Mouse (Mus musculus) forebrain, embryonic 10.5 days (tissue): ENCODE measurements around the gene Crym. TPM values are rescaled to one million over a fixed set of nuclear protein-coding genes. Genes with fewer than 3 reads are reported as not detected.
A peak's percentile ranks its signal among the peaks of the same experiment; 100 is the strongest.

Source experiments
- DNase-seq: peaks from one replicate; pipeline ENCODE4 v3.0.0-alpha.2; 2017; ENCODE audit warnings: low spot score; ENCODE audit errors: extremely low spot score
- H3K27ac ChIP-seq: fragments of 300-500 bp; sonication (generic); 2 replicates; pipeline ENCODE4 v1.5.1; 2016; ENCODE audit warnings: mild to moderate bottlenecking
- H3K27me3 ChIP-seq: fragments of 300-500 bp; sonication (generic); 2 replicates; pipeline ENCODE4 v1.6.1; 2016; ENCODE audit warnings: mild to moderate bottlenecking; ENCODE audit not compliant: poor library complexity, severe bottlenecking
- H3K36me3 ChIP-seq: fragments of 300-500 bp; sonication (generic); replicated peaks from 2 replicates; pipeline ENCODE4 v1.6.1; 2016; ENCODE audit warnings: mild to moderate bottlenecking, moderate library complexity
- H3K4me1 ChIP-seq: fragments of 300-500 bp; sonication (generic); 2 replicates; pipeline ENCODE4 v1.6.1; 2016
- H3K4me3 ChIP-seq: fragments of 300-500 bp; sonication (generic); 2 replicates; pipeline ENCODE4 v1.5.1; 2016; ENCODE audit warnings: mild to moderate bottlenecking, moderate library complexity
- H3K9me3 ChIP-seq: fragments of 300-500 bp; sonication (generic); 2 replicates; pipeline ENCODE4 v1.6.1; 2016; ENCODE audit warnings: mild to moderate bottlenecking, moderate library complexity
- WGBS: fragments of 180-500 bp; shearing (Covaris S2); methylation state at CpG from one replicate; pipeline ENCODE4 v1.1.7; 2016; 5-methylcytosine and 5-hydroxymethylcytosine counted together
- polyA plus RNA-seq: library from polyadenylated mRNA; unstranded; fragments of >200 nt; fragmentation: Nextera tagmentation; extraction: Ambion mirVana; gene quantifications from 2 replicates; pipeline ENCODE4 v1.2.1, GENCODE M21; 2016

Gene Crym
- polyA plus RNA-seq, 1 experiment from 2014 or later, result 144 TPM

GRCm38 (mm10) chr7:120181401-120182230, 20.3 kb downstream of the Crym start:
- Histone ChIP-seq H3K36me3 (no peaks in the 10 kb centered on the region), H3K9me3 (no peaks in the 10 kb centered on the region), H3K4me3 (no peak overlapping the region), H3K27ac (no peak overlapping the region), H3K27me3 (no peaks in the 10 kb centered on the region), H3K4me1 (no peaks in the 10 kb centered on the region)
- no peak for DNase-seq
- WGBS, result 94% methylated on average over 4 of the region's 4 CpGs

- 87% methylated on average over 5 of the region's 5 CpGs for WGBS
- no peaks in the 10 kb centered on the region for H3K9me3 ChIP-seq
Measured at GRCm38 (mm10) chr7:120180547-120180946, 21.4 kb downstream of the Crym start.

DNA sequence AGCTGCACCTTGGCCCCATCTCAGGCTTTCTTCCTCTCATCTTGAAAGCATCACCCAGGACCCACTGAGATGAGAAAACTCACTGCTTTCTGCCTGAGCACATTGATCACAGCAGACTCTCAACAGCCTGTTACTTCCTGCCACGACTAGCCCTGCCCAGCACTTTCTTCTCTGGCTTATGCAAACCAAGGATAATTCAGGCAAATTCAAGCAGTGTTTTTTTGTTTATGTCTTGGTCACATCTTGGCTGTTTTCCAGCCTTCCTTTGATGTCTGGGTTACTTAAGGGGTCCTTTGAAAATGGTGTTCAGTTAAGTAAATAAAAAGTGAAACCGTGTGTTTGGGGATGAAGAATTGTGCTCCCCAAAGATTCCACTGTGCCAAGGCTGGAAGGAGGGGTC, 23.0 kb downstream of the Crym start:
- Histone ChIP-seq H3K9me3 (no peaks in the 10 kb centered on the region), H3K36me3 (no peaks in the 10 kb centered on the region), H3K27me3 (no peaks in the 10 kb centered on the region), H3K27ac (no peak overlapping the region), H3K4me1 (no peaks in the 10 kb centered on the region), H3K4me3 (no peak overlapping the region)
- no peak for DNase-seq
- 58% methylated on average over 2 of the region's 2 CpGs for WGBS

More at GRCm38 (mm10) chr7:120180547-120180946, 21.4 kb downstream of the Crym start:
- H3K27me3 ChIP-seq, result no peaks in the 10 kb centered on the region
- H3K4me3 ChIP-seq, result no peak overlapping the region
- no peak for DNase-seq
- no peak overlapping the region for H3K27ac ChIP-seq
- H3K36me3 ChIP-seq, result no peaks in the 10 kb centered on the region
- no peaks in the 10 kb centered on the region for H3K4me1 ChIP-seq

- Histone ChIP-seq H3K27ac (no peak overlapping the region), H3K9me3 (no peaks in the 10 kb centered on the region), H3K36me3 (no peaks in the 10 kb centered on the region), H3K4me1 (no peaks in the 10 kb centered on the region), H3K27me3 (no peaks in the 10 kb centered on the region), H3K4me3 (no peak overlapping the region)
- 85% methylated on average over 3 of the region's 3 CpGs for WGBS
- DNase-seq, result no peak
Measured at GRCm38 (mm10) chr7:120177611-120178010, 24.3 kb downstream of the Crym start.

DNA sequence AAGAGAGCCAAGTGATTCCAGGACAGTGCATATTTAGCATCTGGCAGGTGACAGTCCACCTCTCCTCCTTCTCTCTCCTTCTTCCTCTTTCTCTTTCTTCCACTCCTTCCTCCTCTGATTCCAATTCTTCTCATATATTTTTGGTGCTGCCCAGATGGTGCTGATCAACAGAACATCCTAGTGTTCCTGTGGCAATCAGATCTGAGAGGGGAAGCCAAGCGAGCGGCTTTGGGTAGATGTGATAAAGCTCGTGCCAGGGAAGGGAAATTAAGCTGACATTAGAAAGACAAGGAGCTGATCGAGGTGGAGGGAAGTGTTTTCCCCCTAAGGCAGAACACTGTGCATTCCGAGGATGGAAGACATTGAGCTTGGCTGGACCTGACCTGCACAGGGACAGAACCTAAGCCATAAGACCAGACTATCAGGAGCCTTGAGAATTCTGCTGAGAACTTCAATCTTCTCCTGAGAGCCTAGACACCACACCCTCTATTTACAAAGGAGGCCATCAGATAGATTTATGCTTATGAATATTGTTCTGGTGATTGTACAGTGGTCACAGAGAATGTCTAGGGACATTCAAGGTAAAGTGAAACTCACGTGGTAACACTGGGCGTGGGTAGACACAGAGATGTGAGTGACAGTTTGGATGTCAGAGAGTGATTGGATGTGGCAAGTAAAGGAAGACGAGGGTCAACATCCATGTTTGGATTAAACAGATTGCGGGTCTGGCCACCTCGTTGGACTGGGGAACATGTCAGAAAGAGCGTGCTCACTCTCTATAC, 27.0 kb downstream of the Crym start:
- H3K27ac ChIP-seq, result no peak overlapping the region
- no peaks in the 10 kb centered on the region for H3K9me3 ChIP-seq
- DNase-seq, result no peak
- H3K4me3 ChIP-seq, result no peak overlapping the region
- 87% methylated on average over 11 of the region's 11 CpGs for WGBS
- H3K4me1 ChIP-seq, result no peaks in the 10 kb centered on the region
- no peaks in the 10 kb centered on the region for H3K36me3 ChIP-seq
- H3K27me3 ChIP-seq, result no peaks in the 10 kb centered on the region

- Histone ChIP-seq H3K36me3 (no peaks in the 10 kb centered on the region), H3K27me3 (no peaks in the 10 kb centered on the region), H3K27ac (no peak within 1 kb of the TSS), H3K4me3 (no peak within 1 kb of the TSS), H3K4me1 (no peaks in the 10 kb centered on the region), H3K9me3 (no peaks in the 10 kb centered on the region)
- 90% methylated on average over 10 of the region's 10 CpGs for WGBS
- DNase-seq, result no peak
Measured at GRCm38 (mm10) chr7:120173603-120174244, 28.2 kb downstream of the Crym start, which contains the start of gene Anks4b. TSS of gene Anks4b (plus strand) at chr7:120173858.

- 97% methylated on average over 1 of the region's 1 CpGs for WGBS
- Histone ChIP-seq H3K27me3 (no peaks in the 10 kb centered on the region), H3K36me3 (no peaks in the 10 kb centered on the region), H3K4me1 (no peaks in the 10 kb centered on the region), H3K9me3 (no peaks in the 10 kb centered on the region), H3K27ac (no peak overlapping the region), H3K4me3 (no peak overlapping the region)
- DNase-seq, result no peak
Measured at GRCm38 (mm10) chr7:120172188-120172700, 29.7 kb downstream of the Crym start.

GRCm38 (mm10) chr7:120163581-120164251, 38.2 kb downstream of the Crym start:
- H3K27me3 ChIP-seq, result peaks cover 48% of the 10 kb centered on the region
- H3K4me1 ChIP-seq, result no peaks in the 10 kb centered on the region
- H3K4me3 ChIP-seq, result no peak overlapping the region

DNA sequence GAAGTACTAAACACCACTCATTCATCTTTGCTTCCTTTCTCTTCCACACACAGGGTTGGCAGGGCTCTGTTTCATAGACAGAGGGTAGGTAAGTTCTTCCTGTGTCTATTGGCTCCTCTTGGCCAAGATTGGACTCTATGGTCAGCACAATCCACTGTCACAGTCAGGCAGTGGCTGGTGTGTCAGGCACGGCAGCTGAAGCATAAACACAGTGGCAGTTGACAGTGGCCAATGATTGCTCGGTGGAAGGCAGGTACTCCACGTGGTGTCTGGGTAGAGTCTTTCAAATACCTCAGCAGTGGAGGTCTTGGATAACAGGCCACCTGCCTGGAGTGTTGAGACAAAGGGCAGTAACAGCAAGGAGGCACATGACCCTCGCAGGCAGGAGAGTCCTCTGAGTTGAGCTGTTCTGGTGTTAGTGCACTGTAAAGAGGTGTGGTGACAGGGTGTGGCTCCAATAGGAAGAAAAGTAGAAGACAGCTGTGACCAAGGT, 43.7 kb downstream of the Crym start:
- H3K27me3 ChIP-seq, result peaks cover 85% of the 10 kb centered on the region
- no peaks in the 10 kb centered on the region for H3K36me3 ChIP-seq
- no peaks in the 10 kb centered on the region for H3K9me3 ChIP-seq
- peaks cover 26% of the 10 kb centered on the region for H3K4me1 ChIP-seq
- peak overlapping the region; percentile 65; the same call in 1 of the 2 replicates for H3K27ac ChIP-seq
- DNase-seq, result no peak
- no peak overlapping the region for H3K4me3 ChIP-seq
- WGBS, result 16% methylated on average over 4 of the region's 4 CpGs

More at GRCm38 (mm10) chr7:120163581-120164251, 38.2 kb downstream of the Crym start:
- H3K27ac ChIP-seq, result no peak overlapping the region
- 93% methylated on average over 11 of the region's 11 CpGs for WGBS
- no peaks in the 10 kb centered on the region for H3K9me3 ChIP-seq
- DNase-seq, result no peak
- no peaks in the 10 kb centered on the region for H3K36me3 ChIP-seq

DNA sequence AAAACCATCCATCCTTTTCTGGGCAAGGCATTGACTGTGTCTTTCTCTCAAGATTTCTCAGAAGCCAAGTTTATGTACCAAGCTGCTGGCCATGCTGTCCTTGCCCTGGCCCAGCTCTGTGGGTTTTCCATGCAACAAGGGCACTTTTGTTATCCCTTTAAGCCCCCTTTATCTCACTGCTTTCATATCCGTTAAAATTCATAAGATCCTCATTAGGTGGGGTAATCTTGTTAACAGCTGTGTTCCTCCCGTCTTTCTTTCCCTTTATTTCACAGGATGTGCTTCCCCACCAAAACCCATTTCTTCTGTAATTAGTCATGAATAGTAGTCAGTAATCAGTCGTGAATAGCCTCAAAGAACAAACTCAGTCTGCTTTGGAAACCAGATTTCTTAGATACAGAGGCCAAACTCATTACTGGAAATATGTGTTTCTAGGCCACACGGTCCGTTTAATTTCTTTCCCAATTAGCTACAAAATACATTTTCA, 44.3 kb downstream of the Crym start:
- Histone ChIP-seq H3K9me3 (no peaks in the 10 kb centered on the region), H3K4me1 (peaks cover 26% of the 10 kb centered on the region), H3K4me3 (no peak overlapping the region), H3K36me3 (no peaks in the 10 kb centered on the region), H3K27me3 (peaks cover 89% of the 10 kb centered on the region), H3K27ac (no peak overlapping the region; the same call in 1 of the 2 replicates)
- no peak for DNase-seq
- 26% methylated on average over 5 of the region's 5 CpGs for WGBS

GRCm38 (mm10) chr7:120156841-120157409, 45.0 kb downstream of the Crym start:
- DNase-seq, result no peak
- no peak overlapping the region for H3K27ac ChIP-seq
- 25% methylated on average over 2 of the region's 2 CpGs for WGBS

More at GRCm38 (mm10) chr7:120156841-120157409, 45.0 kb downstream of the Crym start:
- no peaks in the 10 kb centered on the region for H3K36me3 ChIP-seq
- no peaks in the 10 kb centered on the region for H3K9me3 ChIP-seq
- no peak overlapping the region for H3K4me3 ChIP-seq
- peaks cover 88% of the 10 kb centered on the region for H3K27me3 ChIP-seq
- peaks cover 26% of the 10 kb centered on the region for H3K4me1 ChIP-seq
